10 mouse cellular contexts compared by ENCODE assay signal in the genomic region with DNA sequence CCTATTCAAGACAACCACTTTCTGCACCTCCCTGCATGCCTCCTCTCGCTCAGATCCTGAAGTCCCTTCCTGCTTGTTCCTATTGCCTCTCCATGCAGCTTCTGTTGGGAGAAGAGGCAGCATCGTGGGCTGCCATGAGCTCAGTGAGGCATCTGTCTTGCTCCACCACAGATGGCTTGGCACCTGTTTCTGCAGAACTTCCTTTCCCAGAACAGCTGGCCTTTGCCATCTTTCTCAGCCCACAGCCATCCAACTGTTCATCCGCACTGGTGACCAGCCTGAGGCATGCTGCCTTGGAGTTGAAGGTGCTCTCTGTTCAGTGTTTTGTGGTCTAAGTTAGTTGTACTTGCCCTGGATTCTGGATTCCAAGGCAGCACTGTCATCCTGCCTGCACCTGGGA.
DNase-seq lines count a peak whose midpoint lies in the region; ATAC-seq and TF ChIP-seq lines count a peak whose summit lies in the region.
"Had no signal": no experiment of that assay in that cellular context is flagged by ENCODE, and none has a peak within 500 bp of the region (broad histone marks: within the 10 kb centered on the region; RNA-seq: fewer than 3 reads in every experiment).

No protein-coding gene starts in this region.

- TF ChIP-seq POLR2A in lung, adult 2 months (IDR thresholded peaks at IDR 0.05; ENCODE audit: borderline replicate concordance, extremely low read depth, low read depth, low read length), result no peak

- H3K4me2 ChIP-seq in hindbrain, embryonic 14.5 days (replicated peaks), result no peak overlapping the region
- H3K4me2 ChIP-seq in hindbrain, embryonic 12.5 days (replicated peaks), result no peak overlapping the region

- H3K27ac ChIP-seq in hindbrain, embryonic 14.5 days, result no peak overlapping the region
- H3K27ac ChIP-seq in hindbrain, embryonic 12.5 days, result no peak overlapping the region

- no peak for ATAC-seq in hindbrain, embryonic 14.5 days (ENCODE audit: low FRiP score)
- ATAC-seq in hindbrain, embryonic 12.5 days (ENCODE audit: low FRiP score), result no peak
- ATAC-seq in erythroblast, adult 5-6 weeks (replicated peaks; ENCODE audit: low FRiP score, poor library complexity, severe bottlenecking), result no peak
- ATAC-seq: liver, postnatal 0 days; midbrain, embryonic 16.5 days had no signal

- H3K9me3 ChIP-seq in hindbrain, embryonic 14.5 days (ENCODE audit: control insufficient read depth, low read length), result no peaks in the 10 kb centered on the region
- H3K9me3 ChIP-seq in hindbrain, embryonic 12.5 days (replicated peaks), result no peaks in the 10 kb centered on the region

- 77% methylated on average over 3 of the region's 3 CpGs for whole genome bisulfite sequencing in hindbrain, embryonic 14.5 days
- 68% methylated on average over 3 of the region's 3 CpGs for WGBS in hindbrain, embryonic 12.5 days
- 82% methylated on average over 3 of the region's 3 CpGs for WGBS in lung, adult 2 months

- no peak overlapping the region for H3K4me3 ChIP-seq in hindbrain, embryonic 14.5 days (replicated peaks; ENCODE audit: low read length)
- no peak overlapping the region for H3K4me3 ChIP-seq in hindbrain, embryonic 12.5 days
- no peak overlapping the region for H3K4me3 ChIP-seq in lung, adult 2 months (replicated peaks; ENCODE audit: extremely low read depth, low read depth, low read length)

- H3K36me3 ChIP-seq in hindbrain, embryonic 14.5 days (replicated peaks; ENCODE audit: control insufficient read depth, insufficient read depth), result no peaks in the 10 kb centered on the region
- H3K36me3 ChIP-seq in hindbrain, embryonic 12.5 days, result no peaks in the 10 kb centered on the region

- no peak overlapping the region for H3K9ac ChIP-seq in hindbrain, embryonic 14.5 days
- no peak overlapping the region for H3K9ac ChIP-seq in hindbrain, embryonic 12.5 days
- H3K9ac ChIP-seq: liver, postnatal 0 days had no signal

- no peak for TF ChIP-seq CTCF in lung, adult 2 months (IDR thresholded peaks at IDR 0.05; ENCODE audit: insufficient read depth, low read length)

- no peaks in the 10 kb centered on the region; the same call in 1 of the 2 replicates for H3K4me1 ChIP-seq in hindbrain, embryonic 14.5 days (replicated peaks; ENCODE audit: control insufficient read depth, insufficient read depth, low read length)
- peaks cover 5% of the 10 kb centered on the region; the same call in 1 of the 2 replicates for H3K4me1 ChIP-seq in hindbrain, embryonic 12.5 days
- no peaks in the 10 kb centered on the region for H3K4me1 ChIP-seq in lung, adult 2 months (ENCODE audit: control insufficient read depth, insufficient read depth, low read length)

- H3K27me3 ChIP-seq in hindbrain, embryonic 14.5 days (ENCODE audit: control insufficient read depth, insufficient read depth, low read length), result no peaks in the 10 kb centered on the region
- no peaks in the 10 kb centered on the region for H3K27me3 ChIP-seq in hindbrain, embryonic 12.5 days
- H3K27me3 ChIP-seq: CH12.LX had no signal

- peak; percentile 42 for DNase-seq in hindbrain, embryonic 14.5 days (ENCODE audit: low spot score)
- DNase-seq in frontal cortex, postnatal 25 days (ENCODE audit: low spot score in 2 of 2), result peak; percentile 13 to 56
- DNase-seq in left cerebral cortex, adult 8-10 months (ENCODE audit: low spot score in 2 of 2), result peak; percentile 10 to 85
- DNase-seq in right cerebral cortex, postnatal 4 days, result peak; percentile 41
- no peak for DNase-seq in lung, adult 2 months
- DNase-seq: liver, postnatal 0 days had no signal
